Mouse (Mus musculus) megakaryocyte, embryonic 14.5 days (primary cell): Measurements from ENCODE around the gene Lrrtm4.

ENCODE experiments used
- FLI1 ChIP-seq: IDR thresholded peaks from 2 replicates; pipeline ENCODE4 v1.6.1; 2012; ENCODE audit warnings: low read length, inconsistent platforms, mixed read lengths
- GATA1 ChIP-seq: IDR thresholded peaks from 3 replicates; pipeline ENCODE4 v1.6.1; 2012; ENCODE audit warnings: mixed read lengths, low read length, inconsistent platforms, borderline replicate concordance

DNA sequence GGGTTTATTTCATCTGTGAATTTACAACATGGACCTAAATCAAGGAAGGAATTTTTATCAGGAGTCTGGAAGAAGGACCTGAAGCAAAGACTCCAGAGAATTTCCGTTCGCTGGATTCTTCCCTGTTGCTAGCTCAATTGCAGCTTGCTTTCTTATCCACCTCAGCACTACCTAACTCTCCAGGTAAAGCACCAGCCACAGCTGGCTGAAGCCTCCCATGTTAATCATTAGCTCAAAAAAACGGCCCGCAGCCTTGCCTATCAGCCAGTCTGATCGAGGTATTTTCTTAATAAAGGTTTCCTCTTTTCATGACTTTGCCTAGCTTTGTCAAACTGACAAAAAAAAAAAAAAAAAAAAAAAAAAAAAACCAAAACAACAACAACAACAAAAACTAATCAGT, 805.1 kb downstream of the Lrrtm4 start:
- TF ChIP-seq GATA1: no peak
- no peak for TF ChIP-seq FLI1
